Mouse (Mus musculus): Measurements from ENCODE around the gene Gsg1l. TPM values are rescaled to one million over a fixed set of nuclear protein-coding genes. Genes with fewer than 3 reads are reported as not detected.

The Gsg1l gene
- polyA plus RNA-seq, 1 experiment from 2014 or later, result 3.5 TPM

- no peaks in the 10 kb centered on the region for H3K9me3 ChIP-seq (replicated peaks)
- no peak for ATAC-seq
- no peaks in the 10 kb centered on the region for H3K36me3 ChIP-seq (ENCODE audit: poor library complexity, severe bottlenecking)
- H3K27ac ChIP-seq, result no peak overlapping the region
- no peak overlapping the region for H3K9ac ChIP-seq
- peaks cover 7% of the 10 kb centered on the region for H3K4me1 ChIP-seq
- 62% methylated on average over 6 of the region's 6 CpGs for WGBS
- 0 out of 2 replicates have a peak, but pooled peaks cover 3% of the 10 kb centered on the region for H3K27me3 ChIP-seq
- no peak overlapping the region for H3K4me2 ChIP-seq
- H3K4me3 ChIP-seq, result no peak overlapping the region
Measured at GRCm38 (mm10) chr7:126019966-126020365, 62.2 kb downstream of the Gsg1l start.

GRCm38 (mm10) chr7:126019321-126019720 is 62.9 kb downstream of the Gsg1l start:
- Histone ChIP-seq H3K36me3 (ENCODE audit: poor library complexity, severe bottlenecking) (no peaks in the 10 kb centered on the region), H3K4me2 (no peak overlapping the region), H3K27ac (peak overlapping the region; percentile 28; the same call in 1 of the 2 replicates), H3K4me3 (no peak overlapping the region), H3K9me3 (replicated peaks) (no peaks in the 10 kb centered on the region), H3K9ac (no peak overlapping the region), H3K4me1 (peaks cover 7% of the 10 kb centered on the region), H3K27me3 (0 out of 2 replicates have a peak, but pooled peaks cover 8% of the 10 kb centered on the region)
- no peak for ATAC-seq
- WGBS, result 31% methylated on average over 9 of the region's 9 CpGs

GRCm38 (mm10) chr7:126017455-126017854 is 64.8 kb downstream of the Gsg1l start:
- H3K27me3 ChIP-seq, result peaks cover 23% of the 10 kb centered on the region; the same call in 1 of the 2 replicates
- H3K4me3 ChIP-seq, result no peak overlapping the region
- 86% methylated on average over 4 of the region's 4 CpGs for WGBS
- H3K4me2 ChIP-seq, result no peak overlapping the region
- no peak overlapping the region for H3K9ac ChIP-seq
- no peak overlapping the region for H3K27ac ChIP-seq
- no peaks in the 10 kb centered on the region for H3K36me3 ChIP-seq (ENCODE audit: poor library complexity, severe bottlenecking)
- H3K9me3 ChIP-seq (replicated peaks), result no peaks in the 10 kb centered on the region
- ATAC-seq, result no peak
- H3K4me1 ChIP-seq, result peaks cover 15% of the 10 kb centered on the region

- Histone ChIP-seq H3K27ac (no peak overlapping the region; the same call in 1 of the 2 replicates), H3K27me3 (peaks cover 50% of the 10 kb centered on the region), H3K4me1 (peaks cover 42% of the 10 kb centered on the region), H3K36me3 (ENCODE audit: poor library complexity, severe bottlenecking) (no peaks in the 10 kb centered on the region), H3K9me3 (replicated peaks) (no peaks in the 10 kb centered on the region), H3K9ac (no peak overlapping the region), H3K4me2 (no peak overlapping the region), H3K4me3 (no peak overlapping the region)
- 9% methylated on average over 11 of the region's 11 CpGs for WGBS
- ATAC-seq, result peak; percentile 22; the same call in 1 of the 2 replicates
Measured at GRCm38 (mm10) chr7:126012325-126013021, 69.7 kb downstream of the Gsg1l start.

- peak; percentile 79 for ATAC-seq
- no peak overlapping the region for H3K9ac ChIP-seq
- H3K27ac ChIP-seq, result peak overlapping the region; percentile 48
- no peaks in the 10 kb centered on the region for H3K9me3 ChIP-seq (replicated peaks)
- WGBS, result 45% methylated on average over 7 of the region's 7 CpGs
- H3K36me3 ChIP-seq (ENCODE audit: poor library complexity, severe bottlenecking), result no peaks in the 10 kb centered on the region
- H3K4me3 ChIP-seq, result no peak overlapping the region
- no peak overlapping the region for H3K4me2 ChIP-seq
- H3K4me1 ChIP-seq, result peaks cover 56% of the 10 kb centered on the region
- H3K27me3 ChIP-seq, result peaks cover 57% of the 10 kb centered on the region
Measured at GRCm38 (mm10) chr7:126008789-126009148, 73.4 kb downstream of the Gsg1l start.

GRCm38 (mm10) chr7:126008139-126008788 is 73.9 kb downstream of the Gsg1l start:
- no peaks in the 10 kb centered on the region for H3K9me3 ChIP-seq (replicated peaks)
- peaks cover 58% of the 10 kb centered on the region for H3K27me3 ChIP-seq
- no peak overlapping the region for H3K4me3 ChIP-seq
- H3K4me2 ChIP-seq, result no peak overlapping the region
- H3K27ac ChIP-seq, result peak overlapping the region; percentile 48
- ATAC-seq, result peak; percentile 12; the same call in 1 of the 2 replicates
- H3K4me1 ChIP-seq, result peaks cover 56% of the 10 kb centered on the region
- 61% methylated on average over 4 of the region's 4 CpGs for WGBS
- no peak overlapping the region for H3K9ac ChIP-seq
- H3K36me3 ChIP-seq (ENCODE audit: poor library complexity, severe bottlenecking), result no peaks in the 10 kb centered on the region

GRCm38 (mm10) chr7:126007132-126007910 is 74.9 kb downstream of the Gsg1l start:
- no peak overlapping the region for H3K9ac ChIP-seq
- no peaks in the 10 kb centered on the region for H3K36me3 ChIP-seq (ENCODE audit: poor library complexity, severe bottlenecking)
- H3K4me2 ChIP-seq, result no peak overlapping the region
- peaks cover 62% of the 10 kb centered on the region for H3K27me3 ChIP-seq
- H3K9me3 ChIP-seq (replicated peaks), result no peaks in the 10 kb centered on the region
- no peak overlapping the region for H3K4me3 ChIP-seq
- no peak overlapping the region for H3K27ac ChIP-seq
- ATAC-seq, result no peak
- WGBS, result 35% methylated on average over 10 of the region's 10 CpGs
- H3K4me1 ChIP-seq, result peaks cover 47% of the 10 kb centered on the region

GRCm38 (mm10) chr7:126005274-126005673 is 76.9 kb downstream of the Gsg1l start:
- no peaks in the 10 kb centered on the region for H3K36me3 ChIP-seq (ENCODE audit: poor library complexity, severe bottlenecking)
- peaks cover 73% of the 10 kb centered on the region for H3K27me3 ChIP-seq
- no peak overlapping the region for H3K4me3 ChIP-seq
- WGBS, result 10% methylated on average over 5 of the region's 5 CpGs
- H3K27ac ChIP-seq, result peak overlapping the region; percentile 40; the same call in 1 of the 2 replicates
- no peaks in the 10 kb centered on the region for H3K9me3 ChIP-seq (replicated peaks)
- H3K4me1 ChIP-seq, result peaks cover 40% of the 10 kb centered on the region
- H3K4me2 ChIP-seq, result no peak overlapping the region
- no peak overlapping the region for H3K9ac ChIP-seq
- ATAC-seq, result peak; percentile 19; the same call in 1 of the 2 replicates

GRCm38 (mm10) chr7:126001683-126002082 is 80.5 kb downstream of the Gsg1l start:
- no peak overlapping the region for H3K27ac ChIP-seq
- H3K27me3 ChIP-seq, result peaks cover 65% of the 10 kb centered on the region
- no peak overlapping the region for H3K4me2 ChIP-seq
- WGBS, result 74% methylated on average over 5 of the region's 5 CpGs
- H3K4me1 ChIP-seq, result peaks cover 9% of the 10 kb centered on the region
- H3K36me3 ChIP-seq (ENCODE audit: poor library complexity, severe bottlenecking), result no peaks in the 10 kb centered on the region
- H3K4me3 ChIP-seq, result no peak overlapping the region
- ATAC-seq, result no peak
- H3K9ac ChIP-seq, result no peak overlapping the region
- no peaks in the 10 kb centered on the region for H3K9me3 ChIP-seq (replicated peaks)

GRCm38 (mm10) chr7:125999921-126000320 is 82.3 kb downstream of the Gsg1l start:
- no peaks in the 10 kb centered on the region for H3K36me3 ChIP-seq (ENCODE audit: poor library complexity, severe bottlenecking)
- ATAC-seq, result no peak
- no peak overlapping the region for H3K4me2 ChIP-seq
- H3K27me3 ChIP-seq, result peaks cover 56% of the 10 kb centered on the region
- no peak overlapping the region for H3K27ac ChIP-seq
- no peak overlapping the region for H3K9ac ChIP-seq
- H3K9me3 ChIP-seq (replicated peaks), result 0 out of 2 replicates have a peak, but pooled peaks cover 11% of the 10 kb centered on the region
- H3K4me3 ChIP-seq, result no peak overlapping the region
- WGBS, result 99% methylated on average over 3 of the region's 3 CpGs
- H3K4me1 ChIP-seq, result peaks cover 6% of the 10 kb centered on the region

GRCm38 (mm10) chr7:125996151-125996550 is 86.1 kb downstream of the Gsg1l start:
- 0 out of 2 replicates have a peak, but pooled peaks cover 11% of the 10 kb centered on the region for H3K9me3 ChIP-seq (replicated peaks)
- H3K4me2 ChIP-seq, result no peak overlapping the region
- no peak overlapping the region for H3K27ac ChIP-seq
- H3K4me3 ChIP-seq, result no peak overlapping the region
- no peak overlapping the region for H3K9ac ChIP-seq
- H3K36me3 ChIP-seq (ENCODE audit: poor library complexity, severe bottlenecking), result no peaks in the 10 kb centered on the region
- ATAC-seq, result no peak
- peaks cover 22% of the 10 kb centered on the region for H3K27me3 ChIP-seq
- H3K4me1 ChIP-seq, result peaks cover 15% of the 10 kb centered on the region
- 100% methylated on average over 1 of the region's 1 CpGs for WGBS

All from forebrain, embryonic 13.5 days (tissue).